Mouse (Mus musculus) embryonic facial prominence, embryonic 10.5 days (tissue): ENCODE measurements around the gene Cuedc2. TPM values are rescaled to one million over a fixed set of nuclear protein-coding genes. Genes with fewer than 3 reads are reported as not detected.

Experiments used
- DNase-seq: peaks from one replicate; pipeline ENCODE4 v3.0.0-alpha.2; 2017; ENCODE audit warnings: low spot score
- H3K27ac ChIP-seq: fragments of 300-500 bp; sonication (generic); replicated peaks from 2 replicates; pipeline ENCODE4 v1.5.1; 2016; ENCODE audit warnings: mild to moderate bottlenecking
- H3K27me3 ChIP-seq: fragments of 300-500 bp; sonication (generic); replicated peaks from 2 replicates; pipeline ENCODE4 v1.6.1; 2016; ENCODE audit warnings: low read depth, mild to moderate bottlenecking; ENCODE audit not compliant: poor library complexity, severe bottlenecking
- H3K36me3 ChIP-seq: fragments of 300-500 bp; sonication (generic); replicated peaks from 2 replicates; pipeline ENCODE4 v1.6.1; 2016; ENCODE audit warnings: mild to moderate bottlenecking, moderate library complexity
- H3K4me1 ChIP-seq: fragments of 300-500 bp; sonication (generic); 2 replicates; pipeline ENCODE4 v1.6.1; 2016
- H3K4me3 ChIP-seq: fragments of 300-500 bp; sonication (generic); 2 replicates; pipeline ENCODE4 v1.5.1; 2016; ENCODE audit warnings: mild to moderate bottlenecking, moderate library complexity
- H3K9me3 ChIP-seq: fragments of 300-500 bp; sonication (generic); 2 replicates; pipeline ENCODE4 v1.6.1; 2016; ENCODE audit warnings: mild to moderate bottlenecking
- WGBS: fragments of 180-500 bp; shearing (Covaris S2); methylation state at CpG from one replicate; pipeline ENCODE4 v1.1.7; 2016; 5-methylcytosine and 5-hydroxymethylcytosine counted together
- polyA plus RNA-seq: library from polyadenylated mRNA; unstranded; fragments of >200 nt; fragmentation: Nextera tagmentation; extraction: Ambion mirVana; gene quantifications from 2 replicates; pipeline ENCODE4 v1.2.1, GENCODE M21; 2016

The Cuedc2 gene
- polyA plus RNA-seq, 1 experiment from 2014 or later = 208 TPM

DNA sequence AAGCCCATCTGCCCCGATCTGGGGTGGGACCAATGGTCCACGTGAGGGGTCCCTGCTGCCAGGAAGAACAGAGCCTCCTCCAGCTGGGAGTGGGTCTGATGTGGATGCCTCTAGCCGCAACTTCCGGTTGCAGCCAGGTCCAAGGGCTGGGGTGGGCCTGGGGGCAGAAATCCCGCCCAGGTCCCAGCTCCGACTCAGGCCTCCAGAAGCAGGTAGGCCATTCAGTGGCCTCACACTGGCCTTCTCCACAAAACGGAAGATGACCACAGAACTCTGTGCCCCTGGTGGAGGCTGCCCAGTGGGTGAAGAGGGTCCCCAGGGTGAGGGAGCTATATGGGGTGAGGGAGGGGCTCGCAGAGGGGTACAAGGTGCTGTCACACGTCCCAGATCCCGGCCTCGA lies 14.1 kb downstream of the Cuedc2 start:
- 65% methylated on average over 11 of the region's 11 CpGs for WGBS
- peaks cover 53% of the 10 kb centered on the region for H3K4me1 ChIP-seq
- H3K4me3 ChIP-seq = no peak overlapping the region
- DNase-seq = no peak
- H3K27me3 ChIP-seq = peaks cover 88% of the 10 kb centered on the region
- no peaks in the 10 kb centered on the region for H3K9me3 ChIP-seq
- no peak overlapping the region for H3K27ac ChIP-seq
- H3K36me3 ChIP-seq = no peaks in the 10 kb centered on the region

DNA sequence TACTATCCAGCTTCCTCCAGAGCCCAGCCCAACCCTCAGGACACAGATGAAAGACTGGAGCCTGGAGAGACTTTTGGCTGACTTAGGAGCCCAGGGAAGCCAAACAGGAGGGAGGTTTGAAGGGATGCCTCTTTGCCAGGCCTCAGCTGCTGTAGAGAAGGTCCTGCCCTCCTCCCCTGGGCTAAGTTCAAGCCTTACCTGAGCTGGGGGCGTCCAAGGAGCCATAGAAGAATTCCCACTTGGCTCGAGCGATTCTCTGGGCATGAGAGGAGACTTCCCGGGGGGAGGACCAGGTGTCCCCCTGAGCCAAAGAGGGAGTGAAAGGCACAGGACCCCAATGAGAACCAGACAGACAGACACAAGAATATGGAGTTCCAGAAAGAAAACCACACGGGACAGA lies 14.8 kb downstream of the Cuedc2 start:
- Histone ChIP-seq H3K9me3 (no peaks in the 10 kb centered on the region), H3K4me3 (no peak overlapping the region), H3K27me3 (peaks cover 91% of the 10 kb centered on the region), H3K36me3 (no peaks in the 10 kb centered on the region), H3K4me1 (peaks cover 53% of the 10 kb centered on the region), H3K27ac (no peak overlapping the region)
- no peak for DNase-seq
- 69% methylated on average over 5 of the region's 5 CpGs for WGBS

DNA sequence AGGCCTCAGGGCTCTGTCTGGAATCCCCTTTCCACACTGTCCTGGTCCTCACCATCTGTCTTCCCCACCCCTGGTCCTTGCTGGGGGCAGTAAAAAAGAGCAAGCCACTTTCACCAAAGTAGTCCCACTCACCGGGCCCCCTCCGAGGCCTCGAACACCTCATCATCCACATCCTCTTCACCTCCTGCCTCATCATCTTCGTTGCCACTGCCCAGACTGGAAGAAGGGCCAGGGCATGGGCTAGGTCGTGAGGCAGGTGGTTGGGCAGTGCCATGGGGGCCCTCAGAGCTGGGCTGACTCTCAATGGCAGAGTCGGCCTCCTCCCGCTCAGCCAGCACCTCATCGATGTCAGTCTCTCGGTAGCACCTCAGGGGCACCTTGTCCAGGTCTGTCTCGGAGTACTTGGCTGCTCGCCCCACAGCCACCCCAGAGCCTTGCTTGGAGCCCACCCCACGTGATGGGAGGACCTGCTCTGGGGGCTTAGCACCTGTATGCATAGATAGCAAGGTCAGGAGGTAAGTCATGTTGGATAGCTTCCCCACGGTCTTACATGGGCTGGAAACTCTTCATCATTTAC lies 15.4 kb downstream of the Cuedc2 start:
- H3K4me1 ChIP-seq = peaks cover 53% of the 10 kb centered on the region
- H3K27me3 ChIP-seq = peaks cover 97% of the 10 kb centered on the region
- WGBS = 74% methylated on average over 13 of the region's 13 CpGs
- no peaks in the 10 kb centered on the region for H3K36me3 ChIP-seq
- H3K4me3 ChIP-seq = no peak overlapping the region
- H3K27ac ChIP-seq = no peak overlapping the region
- DNase-seq = no peak
- H3K9me3 ChIP-seq = no peaks in the 10 kb centered on the region

DNA sequence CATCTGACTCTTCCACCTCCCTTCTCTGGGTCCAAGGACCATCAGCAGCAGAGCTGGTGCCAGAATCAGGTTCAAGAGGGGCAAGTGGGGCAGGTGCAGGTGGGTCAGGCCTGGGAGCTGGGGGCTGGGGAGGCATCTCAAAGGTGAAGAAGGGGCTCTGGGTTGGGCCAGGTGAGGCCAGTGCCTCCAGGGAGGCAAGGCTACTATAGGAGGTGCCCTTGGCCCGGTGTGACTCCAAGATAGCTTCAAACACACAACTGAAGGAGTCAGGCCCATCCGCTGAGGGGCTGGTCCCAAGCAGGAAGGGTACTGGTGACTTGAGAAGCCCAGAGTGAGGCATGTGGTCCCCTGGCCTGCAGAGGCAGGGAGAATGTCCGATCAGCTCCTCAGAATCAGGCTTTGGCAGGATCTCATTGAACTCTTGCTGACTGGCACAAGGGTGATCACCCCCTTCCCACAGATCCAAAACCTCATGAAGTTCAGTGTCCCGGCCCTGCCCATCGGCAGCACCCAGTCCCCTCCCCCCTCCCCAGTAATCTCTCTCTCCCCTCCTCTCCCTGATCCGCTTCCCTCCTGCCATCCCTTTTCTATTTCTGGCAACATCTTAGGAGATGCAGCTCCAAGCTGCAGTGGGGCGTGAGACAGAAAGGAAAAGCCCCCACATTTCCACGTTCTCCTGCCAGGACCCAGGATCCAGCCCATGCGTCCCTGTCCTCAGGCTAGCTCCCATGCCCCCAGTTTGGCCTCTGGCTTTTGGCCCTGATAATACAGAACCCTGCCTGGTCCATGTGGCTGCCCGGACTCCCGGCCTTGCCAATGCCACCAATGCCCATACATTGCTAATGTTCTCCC lies 16.1 kb downstream of the Cuedc2 start:
- Histone ChIP-seq H3K36me3 (no peaks in the 10 kb centered on the region), H3K4me3 (peak overlapping the region; percentile 4; the same call in 1 of the 2 replicates), H3K9me3 (no peaks in the 10 kb centered on the region), H3K27ac (peak overlapping the region; percentile 51; the same call in 1 of the 2 replicates), H3K4me1 (peaks cover 53% of the 10 kb centered on the region), H3K27me3 (peaks cover 100% of the 10 kb centered on the region)
- 58% methylated on average over 11 of the region's 11 CpGs for WGBS
- no peak for DNase-seq

DNA sequence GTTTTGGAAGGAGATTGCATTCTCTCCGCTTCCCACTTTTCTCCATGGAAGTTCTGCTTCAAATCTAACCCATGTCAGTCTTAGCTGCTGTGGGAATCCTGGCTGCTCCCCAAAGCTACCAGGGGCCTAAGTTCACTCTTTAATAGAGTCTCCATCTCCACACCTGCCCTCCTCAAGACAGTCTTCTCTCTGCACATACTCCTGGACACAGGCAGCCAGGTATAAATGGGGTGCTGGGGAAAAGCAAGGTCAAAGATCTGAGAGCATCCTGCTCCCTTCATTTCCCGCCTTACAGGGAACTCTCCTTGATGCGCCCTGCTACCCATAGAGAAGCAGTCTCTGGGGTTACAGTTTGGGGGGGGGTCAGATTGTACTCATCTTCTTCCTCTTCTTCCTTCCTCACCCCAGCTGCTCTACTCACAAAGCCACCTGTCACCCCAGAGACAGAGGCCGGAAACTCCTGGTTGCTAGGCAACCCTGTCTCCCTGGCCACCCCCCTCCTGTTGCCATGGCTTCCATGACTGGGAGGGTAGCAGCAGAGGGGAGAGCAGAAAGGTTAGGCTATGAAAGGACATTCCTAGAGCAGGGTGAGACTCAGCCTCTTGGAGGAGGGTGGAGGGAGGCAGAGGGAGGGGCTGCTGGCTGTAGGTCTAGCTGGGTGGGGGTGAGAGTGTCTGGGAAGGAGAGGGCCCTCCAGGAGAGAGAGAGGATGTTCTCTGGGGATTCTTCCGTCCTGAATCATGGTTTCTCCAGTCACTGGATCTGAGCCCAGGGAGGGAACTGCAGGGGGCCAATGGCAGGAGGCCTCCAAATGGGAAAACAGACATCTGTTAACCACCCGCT lies 17.2 kb downstream of the Cuedc2 start:
- WGBS = 25% methylated on average over 6 of the region's 6 CpGs
- Histone ChIP-seq H3K27me3 (peaks cover 100% of the 10 kb centered on the region), H3K9me3 (no peaks in the 10 kb centered on the region), H3K36me3 (no peaks in the 10 kb centered on the region), H3K4me1 (peaks cover 51% of the 10 kb centered on the region), H3K4me3 (peak overlapping the region; percentile 4; the same call in 1 of the 2 replicates), H3K27ac (0 out of 2 replicates have a peak overlapping the region, but pooled peaks have one; percentile 51)
- DNase-seq = peak; percentile 51

DNA sequence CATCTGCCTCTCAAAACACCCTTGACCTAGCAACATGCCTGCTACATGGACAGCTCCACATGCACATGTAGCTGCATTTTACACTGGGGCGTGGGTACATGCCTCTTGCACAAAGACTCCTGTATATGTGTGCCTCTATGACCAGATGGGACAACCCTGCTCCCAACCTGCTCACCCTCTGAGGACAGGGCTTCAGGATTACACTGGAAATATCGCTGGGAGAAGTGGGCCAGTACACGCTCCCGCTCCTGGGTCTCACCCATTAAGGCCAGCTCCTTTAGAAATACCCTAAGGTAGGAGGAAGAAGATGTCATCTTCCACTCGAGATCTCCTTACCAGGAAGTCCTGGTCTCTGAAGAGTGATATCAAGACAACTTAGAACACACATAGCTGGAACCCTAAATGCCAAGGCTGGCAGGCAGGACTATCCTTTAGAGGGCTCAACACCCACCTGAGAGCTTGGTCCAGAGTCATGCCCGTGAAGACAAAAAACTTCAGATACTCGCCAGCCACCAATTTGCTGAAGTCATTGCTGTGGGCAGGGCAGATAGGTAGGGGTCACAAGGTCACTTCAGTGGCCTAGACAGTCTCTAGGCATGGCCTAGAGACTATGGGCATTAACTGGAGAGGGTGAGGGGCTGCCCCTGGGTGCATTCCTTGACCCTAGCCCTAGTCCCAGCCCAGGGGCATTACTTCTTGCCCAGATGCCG lies 18.3 kb downstream of the Cuedc2 start:
- H3K9me3 ChIP-seq = no peaks in the 10 kb centered on the region
- no peaks in the 10 kb centered on the region for H3K36me3 ChIP-seq
- H3K4me3 ChIP-seq = no peak overlapping the region
- no peak for DNase-seq
- H3K27me3 ChIP-seq = peaks cover 100% of the 10 kb centered on the region
- 81% methylated on average over 8 of the region's 8 CpGs for WGBS
- H3K4me1 ChIP-seq = peaks cover 49% of the 10 kb centered on the region
- no peak overlapping the region for H3K27ac ChIP-seq

DNA sequence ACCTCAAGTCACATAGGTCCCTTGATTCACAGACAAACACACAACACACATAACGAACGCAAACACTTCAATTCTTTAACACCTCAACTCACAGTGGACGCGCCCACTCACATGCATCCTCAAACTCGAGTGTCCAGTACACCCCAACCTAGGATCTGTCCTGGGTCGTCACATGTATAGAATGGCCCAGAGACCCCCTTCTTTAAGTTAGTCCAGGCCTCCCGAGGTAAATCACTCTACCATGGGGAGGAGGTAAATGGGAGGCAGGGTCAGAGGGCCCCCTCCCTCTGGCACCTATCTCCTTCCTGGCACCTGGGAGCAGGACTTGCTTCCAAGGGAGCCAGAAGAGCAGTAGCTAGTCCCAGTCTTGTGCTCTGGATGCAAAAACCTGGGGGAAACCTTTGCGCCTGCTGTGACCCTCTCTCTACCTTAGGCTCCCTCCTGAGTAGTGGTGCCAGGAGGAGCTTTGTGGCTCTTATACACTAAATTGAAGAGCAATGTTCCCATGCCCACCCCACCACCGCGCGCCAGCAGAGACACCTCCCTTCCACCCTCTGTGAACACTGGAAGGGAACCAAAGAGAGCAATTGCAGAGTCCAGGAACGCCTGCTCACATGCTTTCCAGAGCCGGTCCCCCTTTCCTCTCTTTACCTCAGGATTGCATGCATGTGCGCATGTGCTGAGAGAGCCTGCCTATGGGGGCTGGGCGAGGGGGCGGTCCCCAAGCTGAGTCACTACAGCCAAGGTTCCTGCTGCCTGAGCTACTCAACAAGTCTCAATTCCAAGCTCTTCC lies 19.7 kb downstream of the Cuedc2 start:
- no peaks in the 10 kb centered on the region for H3K36me3 ChIP-seq
- H3K4me1 ChIP-seq = peaks cover 60% of the 10 kb centered on the region
- peak; percentile 70 for DNase-seq
- no peaks in the 10 kb centered on the region for H3K9me3 ChIP-seq
- 10% methylated on average over 16 of the region's 16 CpGs for WGBS
- H3K27ac ChIP-seq = no peak overlapping the region
- H3K4me3 ChIP-seq = peak overlapping the region; percentile 33
- peaks cover 100% of the 10 kb centered on the region for H3K27me3 ChIP-seq

DNA sequence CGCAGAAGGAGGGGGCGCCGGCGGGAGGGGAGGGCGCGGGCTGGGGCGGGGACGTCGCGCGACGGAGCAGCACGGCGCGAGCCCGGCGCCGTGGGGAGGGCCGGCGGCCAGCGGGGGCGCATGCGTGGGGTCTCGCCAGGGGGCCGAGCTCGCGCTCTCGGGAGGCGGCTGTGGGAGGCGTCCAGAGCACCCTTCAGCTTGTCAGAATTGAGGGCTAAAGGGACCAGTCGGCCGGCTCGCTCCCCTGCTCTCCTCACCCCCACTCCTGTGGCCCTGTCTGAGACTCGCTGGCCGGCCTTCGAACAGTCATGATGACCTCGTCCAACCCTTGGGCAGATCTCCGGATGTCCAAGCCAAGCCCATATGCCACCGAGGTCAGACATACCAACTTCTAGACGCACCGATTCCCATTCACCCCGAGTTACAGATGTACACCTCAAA lies 20.5 kb downstream of the Cuedc2 start:
- Histone ChIP-seq H3K27me3 (peaks cover 100% of the 10 kb centered on the region), H3K9me3 (no peaks in the 10 kb centered on the region), H3K36me3 (no peaks in the 10 kb centered on the region), H3K4me1 (peaks cover 60% of the 10 kb centered on the region), H3K4me3 (peak overlapping the region; percentile 56), H3K27ac (0 out of 2 replicates have a peak overlapping the region, but pooled peaks have one; percentile 30)
- 2% methylated on average over 42 of the region's 42 CpGs for WGBS
- peak; percentile 29 for DNase-seq

DNA sequence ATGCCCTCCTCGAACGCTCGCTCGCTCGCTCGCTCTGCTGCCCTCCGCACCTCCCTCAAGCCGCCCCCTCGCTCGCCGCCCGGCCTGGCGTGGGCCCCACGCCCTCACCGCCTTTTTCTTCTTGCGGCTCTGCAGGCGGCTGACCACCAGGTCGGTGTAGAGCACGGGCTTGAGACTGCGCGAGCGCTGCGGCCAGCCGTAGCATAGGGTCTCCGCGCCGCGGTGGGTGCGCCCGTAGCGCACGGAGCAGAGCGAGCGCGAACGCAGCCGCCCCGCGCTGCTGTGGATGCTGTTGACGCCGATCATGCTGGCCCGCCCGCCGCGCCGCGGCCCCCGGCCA lies 21.0 kb downstream of the Cuedc2 start:
- Histone ChIP-seq H3K27ac (peak overlapping the region; percentile 30; the same call in 1 of the 2 replicates), H3K4me1 (peaks cover 60% of the 10 kb centered on the region)

DNA sequence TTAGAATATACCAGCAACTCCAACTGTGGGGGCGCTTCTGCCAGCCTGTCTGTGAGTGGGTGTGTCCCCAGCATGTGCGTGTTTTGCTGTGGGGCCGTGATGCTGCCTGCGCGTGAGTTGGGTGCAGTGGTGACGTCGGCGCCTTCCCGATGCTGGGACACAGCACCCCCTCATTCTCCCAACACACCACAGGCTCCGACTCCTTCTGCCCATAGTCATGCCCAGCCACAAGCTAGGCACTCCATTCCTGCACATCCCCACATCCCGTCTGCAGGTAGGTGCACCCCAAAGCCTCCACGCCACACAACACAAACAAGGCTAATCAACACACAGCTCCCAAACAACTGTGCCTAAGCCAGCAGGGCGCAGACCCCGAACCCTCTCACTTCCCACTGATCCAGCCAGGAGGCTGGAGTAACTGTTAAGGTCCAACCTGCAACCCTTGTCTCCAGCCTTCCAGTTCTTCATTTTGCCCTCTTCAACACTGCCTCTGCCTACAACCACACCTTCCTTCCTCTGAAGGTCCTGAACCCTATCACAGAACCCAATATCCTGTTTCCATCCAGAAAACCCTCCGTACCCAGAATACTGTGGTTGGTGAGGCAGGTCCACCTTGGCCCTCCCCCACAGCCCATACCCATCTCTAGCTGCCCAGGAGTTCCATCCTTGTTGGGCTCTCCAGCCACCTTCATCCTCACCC lies 21.5 kb downstream of the Cuedc2 start:
- DNase-seq = peak; percentile 17

More for the DNA sequence above, 21.0 kb downstream of the Cuedc2 start:
- Histone ChIP-seq H3K36me3 (no peaks in the 10 kb centered on the region), H3K4me3 (peak overlapping the region; percentile 56), H3K9me3 (no peaks in the 10 kb centered on the region), H3K27me3 (peaks cover 100% of the 10 kb centered on the region)
- DNase-seq = no peak
- 2% methylated on average over 48 of the region's 48 CpGs for WGBS

More for the DNA sequence above, 21.5 kb downstream of the Cuedc2 start:
- Histone ChIP-seq H3K36me3 (peaks cover 1% of the 10 kb centered on the region; the same call in 1 of the 2 replicates), H3K4me3 (peak overlapping the region; percentile 56), H3K9me3 (no peaks in the 10 kb centered on the region), H3K27ac (0 out of 2 replicates have a peak overlapping the region, but pooled peaks have one; percentile 30), H3K4me1 (peaks cover 55% of the 10 kb centered on the region), H3K27me3 (peaks cover 100% of the 10 kb centered on the region)
- 28% methylated on average over 15 of the region's 15 CpGs for WGBS
